Mouse (Mus musculus) ES-Bruce4 (cell line): ENCODE measurements around the gene Ly6g. TPM values are rescaled to one million over a fixed set of nuclear protein-coding genes. Genes with fewer than 3 reads are reported as not detected.
A peak's percentile ranks its signal among the peaks of the same experiment; 100 is the strongest.
"Not testable (repeated sequence)": the region's sequence is repeated elsewhere in the genome, so short reads cannot be mapped to it uniquely, and the experiment has no call there.

ENCODE experiments used
- H3K27ac ChIP-seq: 2 replicates; pipeline ENCODE4 v1.5.1; 2012; ENCODE audit warnings: low read length, inconsistent platforms; ENCODE audit not compliant: insufficient read depth
- H3K27me3 ChIP-seq: 2 replicates; pipeline ENCODE4 v1.6.1; 2012; ENCODE audit warnings: mild to moderate bottlenecking, low read length, inconsistent platforms; ENCODE audit not compliant: control insufficient read depth, poor library complexity, insufficient read depth, severe bottlenecking
- H3K36me3 ChIP-seq: 2 replicates; pipeline ENCODE4 v1.6.1; 2012; ENCODE audit warnings: inconsistent platforms, mild to moderate bottlenecking, low read length, moderate library complexity; ENCODE audit not compliant: control insufficient read depth, poor library complexity, insufficient read depth, severe bottlenecking
- H3K4me1 ChIP-seq: one replicate; pipeline ENCODE4 v1.8.1; 2011; ENCODE audit warnings: low read length; ENCODE audit not compliant: control insufficient read depth, insufficient read depth
- H3K4me3 ChIP-seq: 2 replicates; pipeline ENCODE4 v1.5.1; 2011; ENCODE audit warnings: low read depth, mild to moderate bottlenecking, low read length
- H3K9ac ChIP-seq: 2 replicates; pipeline ENCODE4 v1.6.1; 2012; ENCODE audit warnings: low read depth, mild to moderate bottlenecking, inconsistent platforms; ENCODE audit not compliant: poor library complexity, severe bottlenecking
- H3K9me3 ChIP-seq: replicated peaks from 2 replicates; pipeline ENCODE4 v1.6.1; 2012; ENCODE audit warnings: mild to moderate bottlenecking, low read length, inconsistent platforms; ENCODE audit not compliant: control insufficient read depth, poor library complexity, insufficient read depth, severe bottlenecking
- CTCF ChIP-seq: IDR thresholded peaks from one replicate; pipeline ENCODE4 v1.8.1; 2011; ENCODE audit warnings: low read depth, low read length
- EP300 ChIP-seq: IDR thresholded peaks from 2 replicates; pipeline ENCODE4 v1.6.1; 2011; ENCODE audit warnings: low read depth, low read length; ENCODE audit not compliant: insufficient read depth
- POLR2A ChIP-seq: IDR thresholded peaks from one replicate; pipeline ENCODE4 v1.8.1; 2011; ENCODE audit warnings: low read length; ENCODE audit not compliant: insufficient read depth
- polyA plus RNA-seq: library from polyadenylated mRNA; stranded (reverse); fragments of >200 nt; gene quantifications from 2 replicates; pipeline ENCODE4 v1.2.4, GENCODE M21; 2011; ENCODE audit warnings: low read depth; ENCODE audit not compliant: missing spikeins, insufficient read depth, insufficient read length

The Ly6g gene
- polyA plus RNA-seq, 1 experiment: not detected

DNA sequence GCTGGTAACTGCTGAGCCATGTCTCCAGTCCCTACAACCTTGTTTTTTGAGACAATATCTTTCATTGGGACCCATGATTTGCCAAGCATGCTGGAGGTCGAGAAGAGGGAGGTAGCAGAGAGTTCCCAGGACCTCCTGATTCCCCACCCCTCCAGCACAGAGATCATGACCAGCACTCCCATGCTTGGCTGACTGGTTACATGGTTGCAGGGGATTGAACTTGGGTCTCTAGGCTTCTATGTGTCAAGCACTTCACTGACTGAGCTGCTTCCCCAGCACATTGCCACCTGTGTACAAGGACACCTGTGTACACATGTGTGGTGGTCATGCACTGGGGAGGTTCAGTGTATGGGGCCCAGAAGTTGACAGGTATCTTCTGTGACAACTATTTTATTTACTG is 2.6 kb downstream of the Ly6g start:
- Histone ChIP-seq H3K27ac (no peak overlapping the region), H3K36me3 (no peaks in the 10 kb centered on the region), H3K9me3 (0 out of 2 replicates have a peak, but pooled peaks cover 10% of the 10 kb centered on the region), H3K27me3 (no peaks in the 10 kb centered on the region), H3K4me1 (no peaks in the 10 kb centered on the region), H3K4me3 (no peak overlapping the region), H3K9ac (no peak overlapping the region)
- TF ChIP-seq POLR2A (no peak), CTCF (no peak), EP300 (no peak)

DNA sequence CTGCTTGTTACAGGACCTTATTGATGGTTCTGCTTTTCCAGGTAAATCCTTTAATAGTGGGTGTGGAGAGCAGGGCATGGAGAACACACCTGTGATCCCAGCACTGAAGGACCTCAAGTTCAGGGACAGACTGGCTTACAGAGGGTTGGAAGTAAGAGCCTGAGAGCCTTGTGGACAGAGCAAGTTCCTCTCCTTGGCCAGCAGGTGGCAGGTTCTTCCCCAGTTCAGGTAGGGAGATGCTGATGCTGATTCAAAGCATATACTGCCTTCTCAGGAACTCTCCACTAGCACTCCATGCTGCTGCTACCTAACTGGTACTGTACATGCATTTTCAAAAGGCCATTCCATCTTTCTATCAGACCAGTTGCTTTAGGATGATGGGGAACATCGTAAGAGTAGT is 20.5 kb downstream of the Ly6g start:
- Histone ChIP-seq H3K27ac (no peak overlapping the region), H3K9ac (no peak overlapping the region), H3K4me3 (no peak overlapping the region), H3K27me3 (no peaks in the 10 kb centered on the region; the same call in 1 of the 2 replicates), H3K4me1 (no peaks in the 10 kb centered on the region), H3K36me3 (no peaks in the 10 kb centered on the region), H3K9me3 (no peaks in the 10 kb centered on the region)
- TF ChIP-seq CTCF (peak; percentile 77), EP300 (no peak)

DNA sequence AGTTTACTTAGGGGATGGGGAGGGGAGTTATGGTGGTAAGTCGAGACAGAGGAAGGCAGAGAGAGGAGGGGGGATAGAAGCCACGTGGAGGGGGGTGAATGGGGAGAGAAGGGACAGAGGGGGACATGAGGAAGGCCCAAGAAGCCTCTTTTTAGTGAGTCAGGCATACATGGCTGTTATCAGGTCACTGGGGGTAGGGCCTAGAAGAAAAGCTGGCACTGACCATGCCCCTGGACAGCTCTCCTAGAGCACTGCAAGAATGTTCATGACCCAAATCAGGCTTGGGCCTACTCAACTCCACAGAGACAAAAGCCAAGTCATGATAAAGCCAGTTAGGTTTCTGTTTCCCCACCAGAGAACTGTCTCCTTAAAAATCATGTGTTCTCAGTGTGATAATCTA is 31.3 kb downstream of the Ly6g start:
- Histone ChIP-seq H3K9me3 (no peaks in the 10 kb centered on the region), H3K36me3 (no peaks in the 10 kb centered on the region), H3K27me3 (no peaks in the 10 kb centered on the region; the same call in 1 of the 2 replicates), H3K27ac (no peak overlapping the region), H3K4me1 (no peaks in the 10 kb centered on the region), H3K4me3 (no peak overlapping the region), H3K9ac (no peak overlapping the region)
- TF ChIP-seq POLR2A (no peak), CTCF (no peak), EP300 (no peak)

DNA sequence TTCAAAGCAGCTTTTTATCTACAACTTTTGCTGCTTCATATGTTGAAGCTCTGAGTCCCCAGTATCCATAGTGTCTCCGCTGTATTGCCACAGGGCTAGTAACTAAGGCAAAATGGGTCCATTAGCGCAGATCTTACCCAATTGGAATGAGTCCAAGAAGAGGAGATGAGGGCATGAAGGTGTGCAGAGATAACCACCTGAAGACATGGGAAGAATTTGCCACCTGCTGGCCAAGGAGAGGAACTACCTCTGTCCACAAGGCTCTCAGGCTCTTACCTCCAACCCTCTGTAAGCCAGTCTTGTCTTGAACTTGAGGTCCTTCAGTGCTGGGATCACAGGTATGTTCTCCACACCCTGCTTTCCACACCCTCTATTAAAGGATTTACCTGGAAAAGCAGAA is 34.1 kb downstream of the Ly6g start:
- H3K4me1 ChIP-seq: no peaks in the 10 kb centered on the region
- H3K27me3 ChIP-seq: no peaks in the 10 kb centered on the region; the same call in 1 of the 2 replicates
- TF ChIP-seq POLR2A: no peak
- peak; percentile 33 for TF ChIP-seq CTCF
- no peak for TF ChIP-seq EP300
- H3K36me3 ChIP-seq: no peaks in the 10 kb centered on the region
- no peak overlapping the region for H3K27ac ChIP-seq
- H3K4me3 ChIP-seq: no peak overlapping the region
- no peaks in the 10 kb centered on the region for H3K9me3 ChIP-seq
- H3K9ac ChIP-seq: no peak overlapping the region

DNA sequence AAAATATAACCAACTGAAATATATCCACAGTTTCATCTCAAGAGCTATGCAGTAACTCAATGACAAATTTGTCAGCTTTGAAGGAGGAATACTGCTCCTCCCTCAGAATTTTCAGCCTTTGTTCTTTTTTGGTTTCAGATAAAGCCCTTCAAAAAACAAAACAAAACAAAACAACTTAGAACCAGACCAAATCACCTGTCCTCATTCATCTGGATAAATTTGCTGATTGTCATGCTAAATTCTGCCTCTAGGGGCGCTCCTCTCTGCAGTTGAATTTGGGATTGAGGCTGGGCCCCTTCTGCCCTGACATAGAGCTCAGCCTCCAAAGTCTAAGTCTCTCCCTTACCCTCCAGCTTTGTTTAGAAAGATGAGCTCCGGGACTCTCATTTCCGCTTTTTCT is 35.5 kb downstream of the Ly6g start:
- not testable (repeated sequence) for H3K27ac ChIP-seq, H3K9me3 ChIP-seq, H3K4me1 ChIP-seq, H3K4me3 ChIP-seq, H3K9ac ChIP-seq, H3K36me3 ChIP-seq, H3K27me3 ChIP-seq

Other genes starting within 250 kb of the Ly6g start
- not detected in 2 replicates for gene Ly6i, start 171.8 kb upstream of the Ly6g start, polyA plus RNA-seq
- gene Ly6a, start 157.2 kb upstream of the Ly6g start, polyA plus RNA-seq: 5.4 and 7.1 TPM in 2 replicates
- gene Ly6c1, start 106.4 kb upstream of the Ly6g start, polyA plus RNA-seq: 2.0 and 2.1 TPM in 2 replicates
- 2.1 TPM in 1 of 2 replicates, not detected in the other for gene Ly6c2, start 43.3 kb upstream of the Ly6g start, polyA plus RNA-seq
- not detected in 2 replicates for gene BC025446, start 61.1 kb downstream of the Ly6g start, polyA plus RNA-seq
- not detected in 2 replicates for gene Ly6f, start 113.2 kb downstream of the Ly6g start, polyA plus RNA-seq